In genomic region chr6:29484716-29485559, GRCm38 (mm10) we compare ENCODE assay signal across 8 mouse cellular contexts. TPM values are rescaled to one million over a fixed set of nuclear protein-coding genes. Genes with fewer than 3 reads are reported as not detected.
A peak's percentile ranks its signal among the peaks of the same experiment; 100 is the strongest.
DNase-seq lines count a peak whose midpoint lies in the region; ATAC-seq lines count a peak whose summit lies in the region.

No protein-coding gene starts in this region.

- WGBS in embryonic facial prominence, embryonic 11.5 days, result 4% methylated on average over 26 of the region's 26 CpGs
- 6% methylated on average over 26 of the region's 26 CpGs for WGBS in heart, embryonic 16.5 days

- H3K4me1 ChIP-seq in embryonic facial prominence, embryonic 11.5 days (ENCODE audit: control insufficient read depth, insufficient read depth, low read length), result no peaks in the 10 kb centered on the region
- 0 out of 2 replicates have a peak, but pooled peaks cover 4% of the 10 kb centered on the region for H3K4me1 ChIP-seq in heart, embryonic 16.5 days (ENCODE audit: control insufficient read depth, insufficient read depth, low read length)

- DNase-seq in CD8-positive naive resting alpha-beta T cell, adult 2 months (ENCODE audit: low read depth in 2 of 2, low spot score in 2 of 2), result peak; percentile 40 to 67
- peak; percentile 54 for DNase-seq in adrenal gland, adult 2 months
- peak; percentile 91 for DNase-seq in embryonic facial prominence, embryonic 11.5 days (ENCODE audit: low spot score)
- DNase-seq in kidney, postnatal 25 days, result peak; percentile 80 to 82
- DNase-seq in lung, postnatal 10 days, result peak; percentile 85
- DNase-seq in ovary, postnatal 36 days (ENCODE audit: low spot score), result peak; percentile 65
- peak; percentile 74 for DNase-seq in urinary bladder, postnatal 14 days (ENCODE audit: low spot score)

- peak overlapping the region; percentile 18; the same call in 1 of the 2 replicates for H3K9ac ChIP-seq in embryonic facial prominence, embryonic 11.5 days (replicated peaks; ENCODE audit: low read length)
- H3K9ac ChIP-seq in heart, embryonic 16.5 days (ENCODE audit: low read length), result peak overlapping the region; percentile 58

- no peaks in the 10 kb centered on the region; the same call in 1 of the 2 replicates for H3K27me3 ChIP-seq in embryonic facial prominence, embryonic 11.5 days (ENCODE audit: control insufficient read depth, insufficient read depth, low read length)
- H3K27me3 ChIP-seq in heart, embryonic 16.5 days (ENCODE audit: control insufficient read depth, insufficient read depth, low read length), result no peaks in the 10 kb centered on the region

- no peaks in the 10 kb centered on the region for H3K36me3 ChIP-seq in embryonic facial prominence, embryonic 11.5 days (replicated peaks; ENCODE audit: control insufficient read depth, insufficient read depth, low read depth, low read length)
- H3K36me3 ChIP-seq in heart, embryonic 16.5 days (ENCODE audit: control insufficient read depth, insufficient read depth), result no peaks in the 10 kb centered on the region

- peak; percentile 63 for ATAC-seq in embryonic facial prominence, embryonic 11.5 days (replicated peaks; ENCODE audit: insufficient number of reproducible peaks, low FRiP score, low TSS enrichment, low read depth)
- peak; percentile 64 for ATAC-seq in heart, embryonic 16.5 days (replicated peaks; ENCODE audit: extremely low read depth, insufficient read depth, low FRiP score)

- no peaks in the 10 kb centered on the region for H3K9me3 ChIP-seq in embryonic facial prominence, embryonic 11.5 days (replicated peaks; ENCODE audit: control insufficient read depth, low read length)
- no peaks in the 10 kb centered on the region for H3K9me3 ChIP-seq in heart, embryonic 16.5 days (replicated peaks; ENCODE audit: control insufficient read depth, low read length)

- no peak overlapping the region for H3K27ac ChIP-seq in embryonic facial prominence, embryonic 11.5 days (replicated peaks; ENCODE audit: low read depth, low read length)
- H3K27ac ChIP-seq in heart, embryonic 16.5 days (ENCODE audit: low read length), result no peak overlapping the region

- no peak overlapping the region for H3K4me3 ChIP-seq in embryonic facial prominence, embryonic 11.5 days (ENCODE audit: low read depth, low read length)
- peak overlapping the region; percentile 55 for H3K4me3 ChIP-seq in heart, embryonic 16.5 days (ENCODE audit: low read length)

- H3K4me2 ChIP-seq in embryonic facial prominence, embryonic 11.5 days (ENCODE audit: low read depth, low read length), result peak overlapping the region; percentile 56
- peak overlapping the region; percentile 93 for H3K4me2 ChIP-seq in heart, embryonic 16.5 days (ENCODE audit: low read depth, low read length)

RNA-seq across cellular contexts. Expression of gene Atp6v1fnb, which starts 13.7 kb away (rescaled TPM):
- total RNA-seq in adrenal gland, adult 2 months (2021), result under 1 TPM in 1 of 2 experiments, not detected in 1; 0.46 TPM
- not detected in 2 replicates for polyA plus RNA-seq in adrenal gland, adult 2 months (2012; rRNA removed)
- not detected in 2 replicates for polyA plus RNA-seq in embryonic facial prominence, embryonic 11.5 days (2014; fragmentation: Nextera tagmentation; extraction: Ambion mirVana)
- not detected in 2 replicates for polyA plus RNA-seq in heart, embryonic 16.5 days (2015; fragmentation: Nextera tagmentation; extraction: Ambion mirVana)

RNA-seq across cellular contexts. Expression of gene Atp6v1f, which starts 17.4 kb away (rescaled TPM):
- total RNA-seq in adrenal gland, adult 2 months (2021), result 100 to 1,000 TPM; 221 to 237 TPM
- 319 and 344 TPM in 2 replicates for polyA plus RNA-seq in adrenal gland, adult 2 months (2012; rRNA removed)
- 196 and 207 TPM in 2 replicates for polyA plus RNA-seq in embryonic facial prominence, embryonic 11.5 days (2014; fragmentation: Nextera tagmentation; extraction: Ambion mirVana)
- 197 and 199 TPM in 2 replicates for polyA plus RNA-seq in heart, embryonic 16.5 days (2015; fragmentation: Nextera tagmentation; extraction: Ambion mirVana)

RNA-seq across cellular contexts. Expression of gene Kcp, which starts 22.8 kb away (rescaled TPM):
- total RNA-seq in adrenal gland, adult 2 months (2021), result 1 to 10 TPM; 1.9 to 2.1 TPM
- 6.6 and 8.3 TPM in 2 replicates for polyA plus RNA-seq in adrenal gland, adult 2 months (2012; rRNA removed)
- 10.0 and 14.6 TPM in 2 replicates for polyA plus RNA-seq in embryonic facial prominence, embryonic 11.5 days (2014; fragmentation: Nextera tagmentation; extraction: Ambion mirVana)
- 9.2 and 9.5 TPM in 2 replicates for polyA plus RNA-seq in heart, embryonic 16.5 days (2015; fragmentation: Nextera tagmentation; extraction: Ambion mirVana)

RNA-seq across cellular contexts. Expression of gene Irf5, which starts 41.5 kb away (rescaled TPM):
- total RNA-seq in adrenal gland, adult 2 months (2021), result 1 to 10 TPM; 4.9 to 6.6 TPM
- 15.0 and 15.1 TPM in 2 replicates for polyA plus RNA-seq in adrenal gland, adult 2 months (2012; rRNA removed)
- 1.5 and 1.6 TPM in 2 replicates for polyA plus RNA-seq in embryonic facial prominence, embryonic 11.5 days (2014; fragmentation: Nextera tagmentation; extraction: Ambion mirVana)
- polyA plus RNA-seq in heart, embryonic 16.5 days (2015; fragmentation: Nextera tagmentation; extraction: Ambion mirVana), result 5.4 and 5.7 TPM in 2 replicates

RNA-seq across cellular contexts. Expression of gene Flnc, which starts 51.9 kb away (rescaled TPM):
- 1 to 10 TPM; 2.3 to 7.6 TPM for total RNA-seq in adrenal gland, adult 2 months (2021)
- 0.88 and 1.6 TPM in 2 replicates for polyA plus RNA-seq in adrenal gland, adult 2 months (2012; rRNA removed)
- 2.2 and 3.2 TPM in 2 replicates for polyA plus RNA-seq in embryonic facial prominence, embryonic 11.5 days (2014; fragmentation: Nextera tagmentation; extraction: Ambion mirVana)
- polyA plus RNA-seq in heart, embryonic 16.5 days (2015; fragmentation: Nextera tagmentation; extraction: Ambion mirVana), result 38.3 and 50.0 TPM in 2 replicates
